In genomic region chr10:84523682-84524081, GRCm38 (mm10) we compare ENCODE assay signal across 15 mouse cellular contexts. TPM values are rescaled to one million over a fixed set of nuclear protein-coding genes. Genes with fewer than 3 reads are reported as not detected.
DNase-seq lines count a peak whose midpoint lies in the region; ATAC-seq and TF ChIP-seq lines count a peak whose summit lies in the region.
"Had no signal": no experiment of that assay in that cellular context is flagged by ENCODE, and none has a peak within 500 bp of the region (broad histone marks: within the 10 kb centered on the region; RNA-seq: fewer than 3 reads in every experiment).

No protein-coding gene starts in this region.

- no peak for TF ChIP-seq POLR2A in MEL (IDR thresholded peaks at IDR 0.05; ENCODE audit: control insufficient read depth in 1 of 2, insufficient read depth in 1 of 2, low read depth in 1 of 2, low read length in 2 of 2, poor library complexity in 1 of 2)

- TF ChIP-seq RAD21 in MEL (IDR thresholded peaks at IDR 0.05; ENCODE audit: low read depth, low read length): no peak; the same call in 1 of the 2 replicates

- peaks cover 24% of the 10 kb centered on the region for H3K4me1 ChIP-seq in hindbrain, embryonic 10.5 days (replicated peaks)
- H3K4me1 ChIP-seq in hindbrain, embryonic 12.5 days: peaks cover 9% of the 10 kb centered on the region
- H3K4me1 ChIP-seq in MEL (ENCODE audit: control insufficient read depth in 1 of 2, insufficient read depth in 2 of 2, low read length in 2 of 2): no peaks in the 10 kb centered on the region
- H3K4me1 ChIP-seq in hindbrain, postnatal 0 days (ENCODE audit: insufficient read depth, low read length): no peaks in the 10 kb centered on the region
- H3K4me1 ChIP-seq: limb, embryonic 15.5 days had no signal

- no peaks in the 10 kb centered on the region for H3K9me3 ChIP-seq in hindbrain, embryonic 10.5 days
- no peaks in the 10 kb centered on the region for H3K9me3 ChIP-seq in hindbrain, embryonic 12.5 days (replicated peaks)
- no peaks in the 10 kb centered on the region for H3K9me3 ChIP-seq in MEL (replicated peaks; ENCODE audit: insufficient read depth, low read length)
- H3K9me3 ChIP-seq in hindbrain, postnatal 0 days (ENCODE audit: low read length): no peaks in the 10 kb centered on the region
- H3K9me3 ChIP-seq: embryonic facial prominence, embryonic 10.5 days; forebrain, embryonic 12.5 days; limb, embryonic 15.5 days; midbrain, embryonic 12.5 days; neural tube, embryonic 13.5 days had no signal

- H3K4me3 ChIP-seq in hindbrain, embryonic 10.5 days: no peak overlapping the region
- H3K4me3 ChIP-seq in hindbrain, embryonic 12.5 days: no peak overlapping the region
- no peak overlapping the region for H3K4me3 ChIP-seq in MEL (ENCODE audit: control insufficient read depth in 1 of 2, insufficient read depth in 1 of 2, low read depth in 2 of 2, low read length in 2 of 2)
- no peak overlapping the region for H3K4me3 ChIP-seq in hindbrain, postnatal 0 days (ENCODE audit: low read length)
- H3K4me3 ChIP-seq: embryonic facial prominence, embryonic 10.5 days; forebrain, embryonic 12.5 days; limb, embryonic 15.5 days; midbrain, embryonic 12.5 days; neural tube, embryonic 13.5 days had no signal

- TF ChIP-seq CTCF in MEL (IDR thresholded peaks at IDR 0.05 in 2 of 3, conservative IDR thresholded peaks at IDR 0.05 in 1 of 3; ENCODE audit: control insufficient read depth in 1 of 3, insufficient read depth in 1 of 3, low read depth in 2 of 3, low read length in 3 of 3, poor library complexity in 1 of 3, severe bottlenecking in 1 of 3): peak; percentile 54 to 80 (median 65)
- TF ChIP-seq CTCF in hindbrain, postnatal 0 days (IDR thresholded peaks at IDR 0.05; ENCODE audit: low read depth): peak; percentile 46

- WGBS in hindbrain, embryonic 10.5 days: 57% methylated on average over 10 of the region's 10 CpGs
- 54% methylated on average over 10 of the region's 10 CpGs for WGBS in hindbrain, embryonic 12.5 days
- 52% methylated on average over 10 of the region's 10 CpGs for WGBS in hindbrain, postnatal 0 days

- peaks cover 52% of the 10 kb centered on the region for H3K36me3 ChIP-seq in hindbrain, embryonic 10.5 days
- H3K36me3 ChIP-seq in hindbrain, embryonic 12.5 days: peaks cover 39% of the 10 kb centered on the region
- H3K36me3 ChIP-seq in MEL (ENCODE audit: control insufficient read depth in 1 of 2, insufficient read depth in 2 of 2, low read length in 2 of 2): no peaks in the 10 kb centered on the region
- peaks cover 11% of the 10 kb centered on the region for H3K36me3 ChIP-seq in hindbrain, postnatal 0 days (ENCODE audit: insufficient read depth, low read length)

- H3K9ac ChIP-seq in hindbrain, embryonic 12.5 days: no peak overlapping the region
- no peak overlapping the region for H3K9ac ChIP-seq in MEL (ENCODE audit: control insufficient read depth, low read depth, low read length, poor library complexity, severe bottlenecking)
- no peak overlapping the region for H3K9ac ChIP-seq in hindbrain, postnatal 0 days (replicated peaks; ENCODE audit: low read length)
- H3K9ac ChIP-seq: forebrain, embryonic 12.5 days; limb, embryonic 15.5 days; midbrain, embryonic 12.5 days; neural tube, embryonic 13.5 days had no signal

- H3K4me2 ChIP-seq in hindbrain, embryonic 12.5 days (replicated peaks): no peak overlapping the region
- H3K4me2 ChIP-seq in hindbrain, postnatal 0 days (ENCODE audit: low read depth, low read length): no peak overlapping the region
- H3K4me2 ChIP-seq: forebrain, embryonic 12.5 days; limb, embryonic 15.5 days; midbrain, embryonic 12.5 days; neural tube, embryonic 13.5 days had no signal

- no peak overlapping the region for H3K27ac ChIP-seq in hindbrain, embryonic 10.5 days
- H3K27ac ChIP-seq in hindbrain, embryonic 12.5 days: no peak overlapping the region
- no peak overlapping the region for H3K27ac ChIP-seq in MEL (ENCODE audit: control insufficient read depth, low read depth, low read length)
- H3K27ac ChIP-seq in hindbrain, postnatal 0 days: no peak overlapping the region
- H3K27ac ChIP-seq: embryonic facial prominence, embryonic 10.5 days; forebrain, embryonic 12.5 days; limb, embryonic 15.5 days; midbrain, embryonic 12.5 days had no signal

- no peaks in the 10 kb centered on the region for H3K27me3 ChIP-seq in hindbrain, embryonic 10.5 days (ENCODE audit: insufficient read depth, poor library complexity, severe bottlenecking)
- H3K27me3 ChIP-seq in hindbrain, embryonic 12.5 days: no peaks in the 10 kb centered on the region
- no peaks in the 10 kb centered on the region for H3K27me3 ChIP-seq in MEL (ENCODE audit: control insufficient read depth in 1 of 2, insufficient read depth in 2 of 2, low read length in 2 of 2)
- no peaks in the 10 kb centered on the region for H3K27me3 ChIP-seq in hindbrain, postnatal 0 days (ENCODE audit: insufficient read depth, low read length)
- H3K27me3 ChIP-seq: forebrain, embryonic 12.5 days; limb, embryonic 15.5 days; midbrain, embryonic 12.5 days; neural tube, embryonic 13.5 days had no signal

- peak; percentile 22 for DNase-seq in hindbrain, embryonic 10.5 days (ENCODE audit: low spot score)
- DNase-seq in retina, embryonic 14.5 days (ENCODE audit: low spot score): peak; percentile 43
- no peak for DNase-seq in retina, postnatal 1 day
- DNase-seq in MEL (ENCODE audit: low read depth, low spot score): no peak
- DNase-seq in hindbrain, postnatal 0 days (ENCODE audit: low spot score): no peak
- DNase-seq in layer of hippocampus, adult 9-10 months (ENCODE audit: low spot score): no peak
- no peak for DNase-seq in lung, postnatal 14 days
- DNase-seq: heart, adult 11 months; thymus, adult 18-20 months had no signal

- TF ChIP-seq EP300 in MEL (IDR thresholded peaks at IDR 0.05; ENCODE audit: low read depth in 1 of 2, low read length in 2 of 2): no peak

- no peaks in the 10 kb centered on the region for H3K79me2 ChIP-seq in MEL (ENCODE audit: control insufficient read depth, insufficient read depth, low read length, poor library complexity)

- ATAC-seq in hindbrain, embryonic 12.5 days (ENCODE audit: low FRiP score): no peak
- ATAC-seq in hindbrain, postnatal 0 days: no peak

TF ChIP-seq in MEL, 35 proteins besides CTCF, POLR2A, EP300 and RAD21:
- TF ChIP-seq MAX (IDR thresholded peaks at IDR 0.05; ENCODE audit: low read length) (no peak), CHD2 (IDR thresholded peaks at IDR 0.05; ENCODE audit: low read length) (no peak), ETS1 (IDR thresholded peaks at IDR 0.05; ENCODE audit: low read depth, low read length) (no peak), ZMIZ1 (IDR thresholded peaks at IDR 0.05; ENCODE audit: low read depth, low read length) (no peak), E2F4 (IDR thresholded peaks at IDR 0.05; ENCODE audit: borderline replicate concordance, low read depth, low read length) (no peak)

RNA-seq across cellular contexts. Expression of gene Ckap4, which starts 10.2 kb away (rescaled TPM):
- polyA plus RNA-seq in hindbrain, embryonic 10.5 days (2016; fragmentation: Nextera tagmentation; extraction: Ambion mirVana): 72.6 and 77.2 TPM in 2 replicates
- 125 and 130 TPM in 2 replicates for polyA plus RNA-seq in hindbrain, embryonic 12.5 days (2016; fragmentation: Nextera tagmentation; extraction: Ambion mirVana)
- total RNA-seq in MEL (2012; rRNA removed): 1.0 TPM in 2 replicates
- polyA plus RNA-seq in MEL (2012; ENCODE audit: insufficient read depth in 1 of 2, insufficient read length in 2 of 2, low read depth in 1 of 2, low replicate concordance in 2 of 2, missing spikeins in 1 of 2): 1 to 10 TPM in 1 of 2 experiments, not detected in 1; 5.2 TPM
- total RNA-seq in hindbrain, postnatal 0 days (2014; rRNA removed): 53.1 and 58.7 TPM in 2 replicates
- polyA plus RNA-seq in hindbrain, postnatal 0 days (2015; fragmentation: Nextera tagmentation; extraction: Ambion mirVana): 50.9 and 52.1 TPM in 2 replicates

RNA-seq across cellular contexts. Expression of gene Tcp11l2, which starts 52.7 kb away (rescaled TPM):
- 3.3 and 6.6 TPM in 2 replicates for polyA plus RNA-seq in hindbrain, embryonic 10.5 days (2016; fragmentation: Nextera tagmentation; extraction: Ambion mirVana)
- polyA plus RNA-seq in hindbrain, embryonic 12.5 days (2016; fragmentation: Nextera tagmentation; extraction: Ambion mirVana): 20.0 and 22.5 TPM in 2 replicates
- total RNA-seq in MEL (2012; rRNA removed): 0.81 and 1.7 TPM in 2 replicates
- polyA plus RNA-seq in MEL (2012; ENCODE audit: insufficient read depth in 1 of 2, insufficient read length in 2 of 2, low read depth in 1 of 2, low replicate concordance in 2 of 2, missing spikeins in 1 of 2): 1 to 10 TPM in 1 of 2 experiments, not detected in 1; 4.3 TPM
- total RNA-seq in hindbrain, postnatal 0 days (2014; rRNA removed): 8.1 and 11.2 TPM in 2 replicates
- polyA plus RNA-seq in hindbrain, postnatal 0 days (2015; fragmentation: Nextera tagmentation; extraction: Ambion mirVana): 18.9 and 20.0 TPM in 2 replicates

Comparison
In these comparisons a context has a peak if more than half of its experiments do, and no peak if none do; other contexts are left out.
1. DNase-seq: peak in hindbrain, embryonic 10.5 days (single experiment) and retina, embryonic 14.5 days (single experiment); none in retina, postnatal 1 day (single experiment), MEL (single experiment), hindbrain, postnatal 0 days (single experiment), layer of hippocampus, adult 9-10 months (single experiment) and lung, postnatal 14 days (single experiment).